Mouse (Mus musculus) hindbrain, embryonic 10.5 days (tissue): Measurements from ENCODE around the gene Engase. TPM values are rescaled to one million over a fixed set of nuclear protein-coding genes. Genes with fewer than 3 reads are reported as not detected.

Source experiments
- DNase-seq: peaks from one replicate; pipeline ENCODE4 v3.0.0-alpha.2; 2017; ENCODE audit warnings: low spot score
- H3K27ac ChIP-seq: fragments of 300-500 bp; sonication (generic); 2 replicates; pipeline ENCODE4 v1.5.1; 2016; ENCODE audit warnings: mild to moderate bottlenecking, moderate library complexity
- H3K27me3 ChIP-seq: fragments of 300-500 bp; sonication (generic); 2 replicates; pipeline ENCODE4 v1.6.1; 2016; ENCODE audit warnings: mild to moderate bottlenecking; ENCODE audit not compliant: poor library complexity, insufficient read depth, severe bottlenecking
- H3K36me3 ChIP-seq: fragments of 300-500 bp; sonication (generic); 2 replicates; pipeline ENCODE4 v1.6.1; 2016; ENCODE audit warnings: mild to moderate bottlenecking, moderate library complexity
- H3K4me1 ChIP-seq: fragments of 300-500 bp; sonication (generic); replicated peaks from 2 replicates; pipeline ENCODE4 v1.6.1; 2016; ENCODE audit warnings: mild to moderate bottlenecking
- H3K4me3 ChIP-seq: fragments of 300-500 bp; sonication (generic); 2 replicates; pipeline ENCODE4 v1.5.1; 2016; ENCODE audit warnings: mild to moderate bottlenecking, moderate library complexity
- H3K9me3 ChIP-seq: fragments of 300-500 bp; sonication (generic); 2 replicates; pipeline ENCODE4 v1.6.1; 2016; ENCODE audit warnings: mild to moderate bottlenecking, moderate library complexity
- WGBS: fragments of 180-500 bp; shearing (Covaris S2); methylation state at CpG from one replicate; pipeline ENCODE4 v1.1.7; 2016; 5-methylcytosine and 5-hydroxymethylcytosine counted together
- polyA plus RNA-seq: library from polyadenylated mRNA; unstranded; fragments of >200 nt; fragmentation: Nextera tagmentation; extraction: Ambion mirVana; gene quantifications from 2 replicates; pipeline ENCODE4 v1.2.1, GENCODE M21; 2016

The Engase gene
- polyA plus RNA-seq, 1 experiment from 2014 or later = 8.9 TPM

DNA sequence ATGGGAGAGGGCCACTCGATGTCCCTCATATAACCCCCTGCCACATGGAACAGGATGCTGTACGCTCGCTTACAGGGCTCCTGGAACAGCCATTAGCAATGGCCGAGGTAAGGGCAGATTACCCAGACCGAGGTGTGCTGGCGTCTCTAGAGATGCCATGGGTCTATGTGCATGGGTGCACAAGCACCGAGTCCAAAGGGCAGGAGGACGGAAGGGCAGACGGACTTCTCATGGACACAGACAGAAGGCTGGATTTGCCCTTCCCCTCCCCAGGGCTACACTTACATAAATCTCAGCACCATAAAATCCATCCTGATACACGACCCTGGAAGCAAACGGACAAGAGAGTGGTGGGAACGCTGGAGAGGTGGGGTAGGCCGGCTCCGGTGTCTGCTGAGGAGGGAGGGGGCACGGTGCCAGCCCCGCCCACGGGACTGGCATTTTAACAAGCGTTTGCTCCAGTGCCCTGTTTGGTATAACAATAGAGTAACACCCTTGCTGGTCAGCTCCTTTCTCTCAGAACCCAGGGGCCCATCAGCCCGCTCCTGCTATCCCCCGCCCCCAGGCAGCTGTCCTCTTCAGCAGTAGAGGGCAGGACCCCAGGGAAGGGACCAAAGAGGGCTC is 19.5 kb downstream of the Engase start:
- Histone ChIP-seq H3K4me3 (no peak overlapping the region), H3K9me3 (no peaks in the 10 kb centered on the region), H3K36me3 (no peaks in the 10 kb centered on the region), H3K27me3 (peaks cover 7% of the 10 kb centered on the region; the same call in 1 of the 2 replicates), H3K4me1 (peaks cover 47% of the 10 kb centered on the region), H3K27ac (peak overlapping the region; percentile 13; the same call in 1 of the 2 replicates)
- no peak for DNase-seq
- WGBS = 55% methylated on average over 20 of the region's 20 CpGs

- no peak for DNase-seq
- Histone ChIP-seq H3K4me3 (0 out of 2 replicates have a peak overlapping the region, but pooled peaks have one; percentile 16), H3K36me3 (no peaks in the 10 kb centered on the region), H3K9me3 (no peaks in the 10 kb centered on the region), H3K4me1 (peaks cover 31% of the 10 kb centered on the region), H3K27me3 (peaks cover 44% of the 10 kb centered on the region), H3K27ac (peak overlapping the region; percentile 46)
- 50% methylated on average over 6 of the region's 6 CpGs for WGBS
These were observed 26.4 kb downstream of the Engase start for GRCm38 (mm10) chr11:118502990-118503389.

- H3K36me3 ChIP-seq = no peaks in the 10 kb centered on the region
- H3K27me3 ChIP-seq = peaks cover 44% of the 10 kb centered on the region
- DNase-seq = no peak
- no peaks in the 10 kb centered on the region for H3K9me3 ChIP-seq
- H3K4me1 ChIP-seq = peaks cover 37% of the 10 kb centered on the region
- peak overlapping the region; percentile 46 for H3K27ac ChIP-seq
- 30% methylated on average over 34 of the region's 34 CpGs for WGBS
- H3K4me3 ChIP-seq = 0 out of 2 replicates have a peak overlapping the region, but pooled peaks have one; percentile 16
These were observed 27.0 kb downstream of the Engase start for GRCm38 (mm10) chr11:118503418-118504179.

GRCm38 (mm10) chr11:118504180-118504454 is 27.5 kb downstream of the Engase start:
- Histone ChIP-seq H3K4me1 (peaks cover 39% of the 10 kb centered on the region), H3K9me3 (no peaks in the 10 kb centered on the region), H3K4me3 (no peak overlapping the region), H3K36me3 (no peaks in the 10 kb centered on the region), H3K27ac (no peak overlapping the region), H3K27me3 (peaks cover 44% of the 10 kb centered on the region)
- WGBS = 61% methylated on average over 5 of the region's 5 CpGs
- DNase-seq = no peak

DNA sequence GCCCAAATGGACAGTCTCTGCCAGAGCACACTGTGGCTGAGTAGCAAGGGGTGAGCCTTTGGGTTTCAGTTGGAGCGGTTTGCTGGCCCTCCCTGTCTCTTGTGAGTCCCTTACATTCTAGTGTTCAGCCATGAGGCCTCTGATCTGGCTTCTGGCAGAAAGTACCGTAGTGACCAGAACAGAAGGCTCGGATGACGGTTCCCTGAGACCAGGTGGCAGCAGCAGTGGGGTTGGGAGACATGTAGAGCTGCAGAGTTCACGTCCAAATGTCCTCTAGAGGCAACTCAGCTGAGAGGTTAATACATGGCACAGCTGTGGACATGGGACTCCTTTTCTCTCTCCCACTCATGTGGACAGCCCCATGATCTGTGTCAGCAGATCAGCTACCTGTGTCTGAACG is 30.5 kb downstream of the Engase start:
- Histone ChIP-seq H3K36me3 (no peaks in the 10 kb centered on the region), H3K27ac (no peak overlapping the region), H3K4me3 (no peak overlapping the region), H3K27me3 (peaks cover 56% of the 10 kb centered on the region), H3K4me1 (peaks cover 35% of the 10 kb centered on the region), H3K9me3 (no peaks in the 10 kb centered on the region)
- 88% methylated on average over 6 of the region's 6 CpGs for WGBS
- no peak for DNase-seq

GRCm38 (mm10) chr11:118507904-118508303 is 31.3 kb downstream of the Engase start:
- DNase-seq = peak; percentile 80
- no peaks in the 10 kb centered on the region for H3K36me3 ChIP-seq
- 35% methylated on average over 5 of the region's 5 CpGs for WGBS
- no peak overlapping the region for H3K27ac ChIP-seq
- H3K27me3 ChIP-seq = peaks cover 48% of the 10 kb centered on the region
- H3K4me3 ChIP-seq = no peak overlapping the region
- no peaks in the 10 kb centered on the region for H3K9me3 ChIP-seq
- peaks cover 35% of the 10 kb centered on the region for H3K4me1 ChIP-seq

DNA sequence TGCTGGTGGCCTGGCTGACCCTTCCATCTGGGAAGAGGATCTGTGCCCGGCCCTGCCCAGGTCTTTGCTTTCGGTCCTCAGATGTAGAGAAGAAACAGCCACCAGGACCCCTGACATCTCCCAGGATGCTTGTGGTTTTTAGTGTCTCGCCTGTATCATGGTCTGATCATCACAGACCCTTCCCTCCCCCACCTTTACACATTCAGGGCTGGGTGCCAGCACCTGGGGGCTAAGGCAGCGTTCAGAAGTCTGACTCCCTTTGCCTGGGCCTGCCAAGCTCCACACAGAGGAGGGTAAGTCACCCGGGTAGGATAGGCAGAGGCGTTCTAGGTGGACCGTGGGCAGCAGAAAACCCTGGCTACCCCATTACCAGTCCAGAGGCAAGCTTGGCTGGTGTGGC is 31.7 kb downstream of the Engase start:
- peaks cover 44% of the 10 kb centered on the region for H3K27me3 ChIP-seq
- DNase-seq = no peak
- H3K4me1 ChIP-seq = peaks cover 35% of the 10 kb centered on the region
- H3K36me3 ChIP-seq = no peaks in the 10 kb centered on the region
- H3K4me3 ChIP-seq = no peak overlapping the region
- WGBS = 82% methylated on average over 7 of the region's 7 CpGs
- H3K27ac ChIP-seq = peak overlapping the region; percentile 36; the same call in 1 of the 2 replicates
- H3K9me3 ChIP-seq = no peaks in the 10 kb centered on the region

DNA sequence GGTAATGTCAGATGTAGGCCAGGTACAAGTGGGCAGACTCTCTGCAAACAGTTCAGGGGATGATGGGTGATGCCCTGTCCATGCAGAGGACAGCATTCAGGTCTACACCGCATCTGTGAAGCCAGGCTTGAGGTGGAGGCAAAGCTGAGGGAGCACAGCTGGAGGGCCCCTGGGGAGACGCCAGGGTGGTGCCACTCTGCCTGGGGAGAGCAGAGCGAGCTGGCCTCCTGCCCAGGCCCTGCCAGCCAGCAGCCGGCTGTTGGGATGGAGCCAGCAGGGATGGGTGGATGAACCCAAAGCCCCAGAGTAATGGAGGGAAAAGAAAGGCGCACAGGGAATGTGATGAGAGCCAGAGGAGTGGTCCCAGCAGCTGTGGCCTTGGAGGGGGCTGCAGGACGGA is 35.2 kb downstream of the Engase start:
- no peaks in the 10 kb centered on the region for H3K9me3 ChIP-seq
- 65% methylated on average over 6 of the region's 6 CpGs for WGBS
- no peaks in the 10 kb centered on the region for H3K36me3 ChIP-seq
- peaks cover 54% of the 10 kb centered on the region for H3K4me1 ChIP-seq
- peak overlapping the region; percentile 47 for H3K27ac ChIP-seq
- no peak for DNase-seq
- no peak overlapping the region for H3K4me3 ChIP-seq
- H3K27me3 ChIP-seq = peaks cover 14% of the 10 kb centered on the region; the same call in 1 of the 2 replicates

DNA sequence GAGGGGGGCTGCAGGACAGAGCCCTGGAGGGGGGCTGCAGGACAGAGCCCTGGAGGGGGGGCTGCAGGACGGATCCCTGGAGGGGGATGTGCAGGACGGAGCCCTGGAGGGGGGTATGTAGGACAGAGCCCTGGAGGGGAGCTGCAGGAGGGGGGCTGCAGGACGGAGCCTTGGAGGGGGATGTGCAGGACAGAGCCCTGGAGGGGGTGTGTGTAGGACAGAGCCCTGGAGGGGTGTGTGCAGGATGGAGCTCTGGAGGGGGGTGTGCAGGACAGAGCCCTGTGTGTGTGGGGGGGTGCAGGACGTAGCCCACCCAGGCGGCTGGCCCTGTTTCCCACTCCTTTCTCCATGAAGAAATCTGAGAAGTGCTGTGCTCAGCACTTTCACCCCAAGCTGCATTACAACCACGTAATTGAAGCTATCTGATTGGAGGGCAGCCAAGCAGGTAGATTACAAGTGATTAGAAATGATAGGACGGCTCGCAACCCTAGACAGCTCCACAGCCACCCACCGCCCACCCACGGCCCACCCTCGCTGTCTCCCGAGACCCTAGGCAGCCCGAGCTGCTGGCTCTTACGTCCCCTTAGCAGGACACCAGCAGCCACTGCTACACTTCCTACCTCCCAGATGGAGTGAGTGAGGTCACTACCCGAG is 35.8 kb downstream of the Engase start:
- H3K36me3 ChIP-seq = no peaks in the 10 kb centered on the region
- H3K4me1 ChIP-seq = peaks cover 57% of the 10 kb centered on the region
- 0 out of 2 replicates have a peak, but pooled peaks cover 14% of the 10 kb centered on the region for H3K27me3 ChIP-seq
- H3K4me3 ChIP-seq = no peak overlapping the region; the same call in 1 of the 2 replicates
- no peak for DNase-seq
- no peaks in the 10 kb centered on the region for H3K9me3 ChIP-seq
- peak overlapping the region; percentile 47 for H3K27ac ChIP-seq
- WGBS = 54% methylated on average over 15 of the region's 15 CpGs

- DNase-seq = no peak
- Histone ChIP-seq H3K27ac (no peak overlapping the region; the same call in 1 of the 2 replicates), H3K27me3 (no peaks in the 10 kb centered on the region), H3K4me3 (no peak overlapping the region), H3K4me1 (peaks cover 39% of the 10 kb centered on the region), H3K36me3 (no peaks in the 10 kb centered on the region), H3K9me3 (no peaks in the 10 kb centered on the region)
- WGBS = 89% methylated on average over 7 of the region's 7 CpGs
These were observed 41.3 kb downstream of the Engase start for GRCm38 (mm10) chr11:118517924-118518323.

DNA sequence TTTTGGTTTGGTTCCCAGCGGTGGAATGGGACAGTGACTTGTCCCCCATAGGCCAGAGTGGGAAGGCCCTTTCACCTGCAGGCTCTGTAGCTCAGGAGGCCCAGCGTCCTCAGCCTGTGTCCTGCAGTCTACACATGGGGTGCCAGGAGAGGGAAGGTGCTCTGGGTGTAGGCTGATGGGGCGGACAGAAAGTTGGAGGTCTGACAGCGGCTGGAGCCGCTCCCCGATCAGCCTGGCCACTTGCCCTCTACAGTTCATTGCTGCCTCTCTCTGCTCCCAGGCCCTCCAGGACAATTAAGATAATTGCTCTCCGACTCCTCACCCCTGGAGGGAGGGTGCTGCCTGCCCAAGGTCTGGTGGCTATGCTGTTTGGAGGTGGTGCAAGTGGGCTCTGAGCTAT is 42.1 kb downstream of the Engase start:
- Histone ChIP-seq H3K4me3 (no peak overlapping the region), H3K4me1 (peaks cover 32% of the 10 kb centered on the region), H3K27ac (no peak overlapping the region), H3K9me3 (no peaks in the 10 kb centered on the region), H3K36me3 (no peaks in the 10 kb centered on the region), H3K27me3 (no peaks in the 10 kb centered on the region)
- no peak for DNase-seq
- WGBS = 81% methylated on average over 7 of the region's 7 CpGs

DNA sequence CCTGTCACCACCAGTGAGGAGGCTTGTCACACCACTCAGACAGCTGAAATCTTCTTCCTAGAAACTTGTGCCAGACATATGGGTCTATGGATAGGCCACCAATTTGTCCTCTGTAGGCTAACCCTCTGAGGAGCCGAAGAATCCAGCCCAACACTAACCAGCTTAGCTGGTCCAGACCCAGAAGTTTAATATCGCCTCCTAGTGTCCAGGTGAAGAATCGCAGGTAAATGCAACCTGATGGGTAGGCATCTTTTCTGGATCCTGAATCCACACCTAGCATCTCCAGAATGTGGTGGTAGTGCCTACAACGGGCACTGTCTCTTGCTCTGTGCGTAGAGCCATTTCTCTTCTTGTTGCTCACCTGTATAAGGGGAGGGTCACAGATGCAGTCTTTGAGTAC is 43.6 kb downstream of the Engase start:
- Histone ChIP-seq H3K36me3 (no peaks in the 10 kb centered on the region), H3K27me3 (no peaks in the 10 kb centered on the region), H3K9me3 (no peaks in the 10 kb centered on the region), H3K4me1 (peaks cover 33% of the 10 kb centered on the region), H3K4me3 (no peak overlapping the region), H3K27ac (no peak overlapping the region)
- WGBS = 56% methylated on average over 5 of the region's 5 CpGs
- no peak for DNase-seq

DNA sequence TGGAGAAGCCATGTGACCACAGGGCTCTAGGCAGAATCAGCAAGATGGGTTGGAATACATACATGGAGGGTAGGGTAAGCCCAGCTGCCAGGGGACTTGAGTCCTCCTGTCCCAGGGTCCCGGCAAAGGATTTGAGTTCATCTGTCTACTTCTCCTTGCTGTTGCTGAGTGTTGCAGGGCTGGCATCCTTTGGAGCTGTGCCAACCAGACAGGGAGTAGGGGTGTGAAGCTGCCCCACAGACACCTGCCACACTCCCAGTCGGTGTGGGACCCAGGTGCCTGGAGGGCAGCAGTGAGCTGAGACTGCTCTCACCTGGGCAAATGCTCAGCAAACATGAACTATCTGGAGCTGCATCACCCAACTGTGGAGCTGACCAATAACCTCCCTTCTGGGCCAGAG is 44.3 kb downstream of the Engase start:
- WGBS = 90% methylated on average over 2 of the region's 2 CpGs
- DNase-seq = no peak
- Histone ChIP-seq H3K4me3 (no peak overlapping the region), H3K27ac (no peak overlapping the region), H3K36me3 (no peaks in the 10 kb centered on the region), H3K27me3 (no peaks in the 10 kb centered on the region), H3K4me1 (peaks cover 36% of the 10 kb centered on the region), H3K9me3 (no peaks in the 10 kb centered on the region)
